Comparison of ENCODE assay signal across 8 mouse cellular contexts in the genomic region with DNA sequence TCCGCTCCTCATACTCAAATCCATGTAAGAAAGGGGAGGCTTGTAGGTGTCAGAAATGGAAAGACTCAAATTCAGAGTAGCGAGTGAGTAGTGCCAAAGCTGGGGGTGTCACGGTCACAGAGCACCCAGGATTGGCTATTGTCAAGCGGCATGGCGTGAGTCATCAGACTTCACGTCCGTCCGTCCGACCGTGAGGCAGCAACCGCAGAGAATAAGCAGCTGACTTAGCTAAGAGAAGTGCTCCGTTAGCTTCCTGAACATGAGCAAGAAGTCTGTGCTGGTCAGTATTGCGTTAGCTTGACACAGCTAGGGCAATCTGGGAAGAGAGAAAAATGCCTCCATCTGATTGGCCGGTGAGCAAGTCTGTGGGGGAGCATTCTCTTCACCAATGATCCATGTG.
DNase-seq lines count a peak whose midpoint lies in the region; ATAC-seq lines count a peak whose summit lies in the region.

No protein-coding gene starts in this region.

- H3K9ac ChIP-seq in kidney, embryonic 15.5 days = no peak overlapping the region
- H3K9ac ChIP-seq in heart, embryonic 16.5 days (ENCODE audit: low read length) = no peak overlapping the region
- no peak overlapping the region for H3K9ac ChIP-seq in midbrain, embryonic 14.5 days (replicated peaks; ENCODE audit: low read length)

- no peak overlapping the region for H3K4me3 ChIP-seq in kidney, embryonic 15.5 days (replicated peaks)
- peak overlapping the region; percentile 27 for H3K4me3 ChIP-seq in heart, embryonic 16.5 days (ENCODE audit: low read length)
- H3K4me3 ChIP-seq in macrophage (ENCODE audit: inconsistent target) = peak overlapping the region; percentile 26; the same call in 1 of the 2 replicates
- no peak overlapping the region for H3K4me3 ChIP-seq in midbrain, embryonic 14.5 days (replicated peaks; ENCODE audit: low read depth, low read length)

- no peaks in the 10 kb centered on the region for H3K27me3 ChIP-seq in kidney, embryonic 15.5 days
- H3K27me3 ChIP-seq in heart, embryonic 16.5 days (ENCODE audit: control insufficient read depth, insufficient read depth, low read length) = no peaks in the 10 kb centered on the region
- no peaks in the 10 kb centered on the region for H3K27me3 ChIP-seq in midbrain, embryonic 14.5 days (ENCODE audit: control insufficient read depth, insufficient read depth, low read length)

- no peaks in the 10 kb centered on the region for H3K36me3 ChIP-seq in kidney, embryonic 15.5 days
- H3K36me3 ChIP-seq in heart, embryonic 16.5 days (ENCODE audit: control insufficient read depth, insufficient read depth) = no peaks in the 10 kb centered on the region
- no peaks in the 10 kb centered on the region for H3K36me3 ChIP-seq in macrophage (ENCODE audit: inconsistent target)
- no peaks in the 10 kb centered on the region for H3K36me3 ChIP-seq in midbrain, embryonic 14.5 days (ENCODE audit: control insufficient read depth, insufficient read depth, low read length)

- DNase-seq in kidney, adult 18-20 months = peak; percentile 26
- DNase-seq in left cerebral cortex, adult 9 months (ENCODE audit: low spot score in 2 of 2) = no peak
- DNase-seq in midbrain, embryonic 14.5 days = no peak
- DNase-seq in ovary, postnatal 14 days (ENCODE audit: low spot score) = no peak

- no peak overlapping the region for H3K4me2 ChIP-seq in kidney, embryonic 15.5 days
- H3K4me2 ChIP-seq in heart, embryonic 16.5 days (ENCODE audit: low read depth, low read length) = peak overlapping the region; percentile 56
- no peak overlapping the region for H3K4me2 ChIP-seq in midbrain, embryonic 14.5 days (ENCODE audit: low read length)

- peaks cover 7% of the 10 kb centered on the region; the same call in 1 of the 2 replicates for H3K4me1 ChIP-seq in kidney, embryonic 15.5 days
- H3K4me1 ChIP-seq in heart, embryonic 16.5 days (ENCODE audit: control insufficient read depth, insufficient read depth, low read length) = peaks cover 13% of the 10 kb centered on the region; the same call in 1 of the 2 replicates
- H3K4me1 ChIP-seq in midbrain, embryonic 14.5 days (ENCODE audit: control insufficient read depth, insufficient read depth, low read length) = peaks cover 4% of the 10 kb centered on the region; the same call in 1 of the 2 replicates

- H3K9me3 ChIP-seq in kidney, embryonic 15.5 days (replicated peaks) = no peaks in the 10 kb centered on the region
- H3K9me3 ChIP-seq in heart, embryonic 16.5 days (replicated peaks; ENCODE audit: control insufficient read depth, low read length) = no peaks in the 10 kb centered on the region
- H3K9me3 ChIP-seq in midbrain, embryonic 14.5 days (ENCODE audit: control insufficient read depth, low read length) = no peaks in the 10 kb centered on the region

- peaks cover 46% of the 10 kb centered on the region for H3K79me2 ChIP-seq in macrophage (ENCODE audit: inconsistent target)

- 82% methylated on average over 14 of the region's 14 CpGs for WGBS in kidney, embryonic 15.5 days
- 57% methylated on average over 14 of the region's 14 CpGs for WGBS in heart, embryonic 16.5 days
- 2% methylated on average over 14 of the region's 14 CpGs for WGBS in macrophage (ENCODE audit: missing documents)
- 85% methylated on average over 14 of the region's 14 CpGs for WGBS in midbrain, embryonic 14.5 days

- no peak for ATAC-seq in kidney, embryonic 15.5 days (replicated peaks; ENCODE audit: low FRiP score)
- ATAC-seq in activated CD4-positive, CD25-positive, alpha-beta regulatory T cell, adult 4 months = peak; percentile 48
- no peak for ATAC-seq in heart, embryonic 16.5 days (replicated peaks; ENCODE audit: extremely low read depth, insufficient read depth, low FRiP score)
- no peak for ATAC-seq in midbrain, embryonic 14.5 days (ENCODE audit: low FRiP score, low TSS enrichment)

- no peak overlapping the region for H3K27ac ChIP-seq in kidney, embryonic 15.5 days
- H3K27ac ChIP-seq in heart, embryonic 16.5 days (ENCODE audit: low read length) = peak overlapping the region; percentile 26
- peak overlapping the region; percentile 67 for H3K27ac ChIP-seq in macrophage
- H3K27ac ChIP-seq in midbrain, embryonic 14.5 days (replicated peaks; ENCODE audit: low read depth, low read length) = no peak overlapping the region

Comparison
In these comparisons a context has a peak if more than half of its experiments do, and no peak if none do; other contexts are left out.
1. H3K27ac ChIP-seq: peak in heart, embryonic 16.5 days (single experiment) and macrophage (single experiment); none in kidney, embryonic 15.5 days (single experiment) and midbrain, embryonic 14.5 days (single experiment).
2. H3K4me3 ChIP-seq: peak in heart, embryonic 16.5 days (single experiment) and macrophage (single experiment); none in kidney, embryonic 15.5 days (single experiment) and midbrain, embryonic 14.5 days (single experiment).